Mouse (Mus musculus) midbrain, embryonic 14.5 days (tissue): ENCODE measurements around the gene Nfic. TPM values are rescaled to one million over a fixed set of nuclear protein-coding genes. Genes with fewer than 3 reads are reported as not detected.
A peak's percentile ranks its signal among the peaks of the same experiment; 100 is the strongest.

Experiments used
- ATAC-seq: fragments of 200-750 bp; cut with Nextera tagmentation; 2 replicates; pipeline ENCODE4 v1.8.0; 2017; ENCODE audit warnings: moderate number of reproducible peaks, moderate library complexity; ENCODE audit not compliant: low FRiP score, low TSS enrichment
- DNase-seq: peaks from one replicate; pipeline ENCODE4 v3.0.0-alpha.2; 2015
- H3K27ac ChIP-seq: fragments of 300-500 bp; sonication (generic); replicated peaks from 2 replicates; pipeline ENCODE4 v1.5.1; 2014; ENCODE audit warnings: mild to moderate bottlenecking, low read depth, low read length, moderate library complexity
- H3K27me3 ChIP-seq: fragments of 300-500 bp; sonication (generic); 2 replicates; pipeline ENCODE4 v1.6.1; 2014; ENCODE audit warnings: low read length, control low read depth, mixed read lengths; ENCODE audit not compliant: control insufficient read depth, insufficient read depth
- H3K36me3 ChIP-seq: fragments of 300-500 bp; sonication (generic); 2 replicates; pipeline ENCODE4 v1.6.1; 2014; ENCODE audit warnings: low read length, control low read depth; ENCODE audit not compliant: control insufficient read depth, insufficient read depth
- H3K4me1 ChIP-seq: fragments of 300-500 bp; sonication (generic); 2 replicates; pipeline ENCODE4 v1.6.1; 2014; ENCODE audit warnings: mild to moderate bottlenecking, antibody characterized with exemption, low read length, control low read depth; ENCODE audit not compliant: control insufficient read depth, insufficient read depth
- H3K4me2 ChIP-seq: fragments of 300-500 bp; sonication (generic); 2 replicates; pipeline ENCODE4 v1.6.1; 2014; ENCODE audit warnings: mild to moderate bottlenecking, low read length, moderate library complexity
- H3K4me3 ChIP-seq: fragments of 300-500 bp; sonication (generic); replicated peaks from 2 replicates; pipeline ENCODE4 v1.5.1; 2014; ENCODE audit warnings: low read depth, low read length
- H3K9ac ChIP-seq: fragments of 300-500 bp; sonication (generic); replicated peaks from 2 replicates; pipeline ENCODE4 v1.6.1; 2014; ENCODE audit warnings: mild to moderate bottlenecking, low read length, moderate library complexity
- H3K9me3 ChIP-seq: fragments of 300-500 bp; sonication (generic); 2 replicates; pipeline ENCODE4 v1.6.1; 2016; ENCODE audit warnings: low read length, control low read depth, mixed read lengths; ENCODE audit not compliant: control insufficient read depth
- WGBS: fragments of 180-500 bp; shearing (Covaris S2); extraction: QIAGEN DNeasy Blood & Tissue Kit; methylation state at CpG from one replicate; pipeline ENCODE4 v1.1.7; 2014; 5-methylcytosine and 5-hydroxymethylcytosine counted together
- polyA plus RNA-seq: library from polyadenylated mRNA; unstranded; fragments of >200 nt; fragmentation: Nextera tagmentation; extraction: Ambion mirVana; gene quantifications from 2 replicates; pipeline ENCODE4 v1.2.1, GENCODE M21; 2014

The Nfic gene
- polyA plus RNA-seq, 1 experiment from 2014 or later = 13.7 TPM

DNA sequence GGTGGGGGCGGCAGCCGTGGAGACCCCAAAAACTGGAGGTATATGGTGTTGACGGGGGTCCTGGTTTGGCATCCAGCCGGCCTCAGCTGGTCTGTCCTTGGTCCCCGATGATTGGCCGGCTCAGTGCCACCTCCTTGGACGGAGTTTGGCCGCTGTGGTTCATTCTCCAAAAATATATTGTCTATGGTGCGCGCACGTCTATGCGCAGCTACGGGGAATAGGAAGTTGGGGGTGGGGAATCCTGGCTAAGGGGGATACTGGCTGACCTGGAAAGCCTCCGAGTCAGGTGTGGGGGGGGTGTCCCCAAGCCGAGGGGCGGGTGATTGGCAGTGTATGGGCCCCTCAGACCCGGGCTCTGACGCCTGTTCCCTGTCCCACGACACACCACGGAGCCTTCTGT lies 5.0 kb upstream of the Nfic start:
- ATAC-seq (no peak), DNase-seq (no peak)
- 26% methylated on average over 20 of the region's 20 CpGs for WGBS
- Histone ChIP-seq H3K36me3 (peaks cover 28% of the 10 kb centered on the region), H3K9ac (no peak overlapping the region), H3K27me3 (peaks cover 37% of the 10 kb centered on the region), H3K4me1 (peaks cover 7% of the 10 kb centered on the region; the same call in 1 of the 2 replicates), H3K4me2 (no peak overlapping the region), H3K4me3 (no peak overlapping the region), H3K9me3 (no peaks in the 10 kb centered on the region), H3K27ac (no peak overlapping the region)

DNA sequence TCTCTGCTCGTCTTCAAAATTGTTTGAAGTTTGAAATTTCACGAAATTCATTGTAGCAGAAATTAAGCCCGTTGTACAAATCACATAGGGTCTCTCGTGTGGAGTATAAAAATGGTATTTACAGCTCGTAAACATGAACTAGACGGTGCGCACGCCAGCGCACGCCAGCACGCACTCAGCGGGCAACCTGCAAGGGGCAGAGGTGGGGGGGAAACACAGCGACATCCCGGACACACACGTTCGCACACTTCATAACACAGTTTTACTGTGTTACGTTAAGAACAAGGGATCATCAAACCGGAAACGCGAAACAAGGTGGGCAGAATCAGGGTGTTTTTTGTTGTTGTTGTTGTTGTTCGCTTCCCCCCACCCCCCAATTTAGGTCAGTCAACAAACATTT lies 4.0 kb upstream of the Nfic start:
- no peak overlapping the region for H3K9ac ChIP-seq
- 73% methylated on average over 21 of the region's 21 CpGs for WGBS
- ATAC-seq (no peak), DNase-seq (no peak)
- H3K4me2 ChIP-seq = no peak overlapping the region
- peaks cover 1% of the 10 kb centered on the region; the same call in 1 of the 2 replicates for H3K4me1 ChIP-seq
- peaks cover 41% of the 10 kb centered on the region for H3K27me3 ChIP-seq
- no peaks in the 10 kb centered on the region for H3K9me3 ChIP-seq
- H3K36me3 ChIP-seq = peaks cover 26% of the 10 kb centered on the region
- no peak overlapping the region for H3K4me3 ChIP-seq
- H3K27ac ChIP-seq = no peak overlapping the region

DNA sequence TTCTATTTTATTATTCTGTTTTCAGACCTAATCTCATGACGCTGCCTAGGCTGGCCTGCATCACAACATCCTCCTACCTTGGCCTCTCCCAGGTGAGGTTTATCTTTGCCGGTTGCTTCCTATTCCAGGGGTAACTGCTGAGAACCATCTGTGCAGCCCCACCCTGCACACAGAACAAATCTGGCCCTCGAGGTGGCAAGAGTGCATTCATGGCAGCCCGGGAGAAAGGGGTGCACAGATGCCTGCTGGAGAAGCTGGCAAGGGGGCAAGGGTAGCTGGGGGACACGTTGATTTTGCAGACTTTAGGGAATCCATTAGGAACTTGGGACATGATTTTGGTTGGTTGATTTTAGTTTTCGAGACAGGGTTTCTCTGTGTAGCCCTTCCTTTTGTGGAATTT lies 2.8 kb upstream of the Nfic start:
- Histone ChIP-seq H3K4me2 (no peak overlapping the region), H3K36me3 (peaks cover 18% of the 10 kb centered on the region), H3K9ac (no peak overlapping the region), H3K4me1 (no peaks in the 10 kb centered on the region), H3K27me3 (peaks cover 45% of the 10 kb centered on the region), H3K27ac (no peak overlapping the region), H3K9me3 (no peaks in the 10 kb centered on the region), H3K4me3 (no peak overlapping the region)
- 88% methylated on average over 6 of the region's 6 CpGs for WGBS
- DNase-seq (no peak), ATAC-seq (no peak)

DNA sequence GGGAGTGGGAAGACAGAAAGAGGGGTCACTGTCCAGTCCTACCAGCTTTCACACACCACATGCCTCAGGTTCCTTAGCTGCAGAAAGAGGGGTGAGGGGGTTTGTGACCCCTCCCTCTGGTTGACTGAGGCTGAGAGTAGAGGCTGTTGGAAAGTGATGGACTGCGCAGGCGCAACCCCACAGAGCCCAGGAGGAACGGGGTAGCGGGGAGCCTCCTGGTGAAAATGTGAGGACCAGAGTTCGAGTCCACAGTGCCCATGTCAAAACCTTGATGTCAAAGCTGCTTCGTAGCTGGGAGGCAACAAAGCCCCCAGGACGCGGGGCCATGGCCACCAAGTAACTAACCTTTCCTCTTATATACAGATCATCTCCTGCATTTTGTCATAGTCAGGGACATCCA lies 2.2 kb upstream of the Nfic start:
- H3K27me3 ChIP-seq = peaks cover 45% of the 10 kb centered on the region

DNA sequence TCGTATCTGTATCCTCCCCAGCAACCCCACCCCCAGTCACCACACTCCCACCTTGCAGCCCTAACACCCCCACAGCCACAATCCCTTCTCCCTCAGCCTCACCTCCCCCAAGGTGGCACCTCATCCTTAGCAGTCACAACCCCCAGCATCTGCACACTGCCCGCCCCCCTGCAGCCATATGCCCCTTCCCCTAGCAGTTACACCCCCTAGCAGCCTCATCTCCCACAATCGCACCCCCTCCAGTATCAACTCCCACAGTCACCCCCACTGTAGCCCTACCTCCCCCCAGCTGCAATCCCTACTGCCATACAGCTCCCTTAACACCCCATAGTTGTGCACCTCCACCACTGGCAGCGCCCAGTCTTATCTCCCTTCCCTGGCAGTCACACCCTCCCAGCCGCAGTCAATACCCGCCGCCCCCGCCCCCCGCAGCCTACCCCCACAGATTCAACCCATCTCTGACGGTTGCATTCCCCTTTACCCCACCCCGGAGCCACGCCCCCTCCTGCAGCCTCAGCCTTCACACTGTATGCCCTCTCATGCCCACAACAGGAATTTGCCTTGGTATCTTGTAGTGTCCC lies 1.6 kb upstream of the Nfic start:
- DNase-seq = no peak
- Histone ChIP-seq H3K36me3 (peaks cover 9% of the 10 kb centered on the region), H3K27me3 (peaks cover 45% of the 10 kb centered on the region), H3K4me1 (no peaks in the 10 kb centered on the region), H3K4me3 (no peak overlapping the region), H3K27ac (no peak overlapping the region), H3K4me2 (no peak overlapping the region), H3K9ac (no peak overlapping the region), H3K9me3 (no peaks in the 10 kb centered on the region)
- WGBS = 56% methylated on average over 12 of the region's 12 CpGs
- no peak for ATAC-seq

More for the DNA sequence above, 2.2 kb upstream of the Nfic start:
- Histone ChIP-seq H3K36me3 (peaks cover 15% of the 10 kb centered on the region), H3K4me3 (no peak overlapping the region), H3K4me2 (no peak overlapping the region), H3K27ac (no peak overlapping the region), H3K9me3 (no peaks in the 10 kb centered on the region), H3K9ac (no peak overlapping the region), H3K4me1 (no peaks in the 10 kb centered on the region)
- ATAC-seq (no peak), DNase-seq (no peak)
- WGBS = 86% methylated on average over 8 of the region's 8 CpGs

DNA sequence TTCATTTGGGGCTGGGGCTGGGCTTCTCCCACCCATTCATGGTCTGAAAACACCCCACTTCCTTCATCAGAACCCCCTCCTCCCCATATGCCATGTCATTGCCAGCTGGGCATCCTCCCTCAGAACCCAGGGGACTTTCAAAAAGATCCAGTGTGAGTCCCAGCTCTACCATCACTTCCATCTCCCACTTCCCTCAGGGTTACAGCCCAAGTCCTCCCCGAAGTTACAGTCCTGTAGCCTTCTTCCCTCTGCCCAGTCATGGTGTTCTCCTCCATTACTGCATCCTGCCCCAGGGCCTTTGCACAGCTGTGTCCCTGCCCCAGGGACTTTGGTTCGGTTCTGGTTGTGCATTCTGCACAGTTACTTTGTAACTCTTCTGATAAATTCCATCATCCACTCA lies 1.3 kb downstream of the Nfic start:
- no peaks in the 10 kb centered on the region for H3K9me3 ChIP-seq
- no peak for DNase-seq
- H3K4me2 ChIP-seq = no peak overlapping the region
- peaks cover 43% of the 10 kb centered on the region for H3K27me3 ChIP-seq
- no peaks in the 10 kb centered on the region for H3K36me3 ChIP-seq
- H3K4me3 ChIP-seq = no peak overlapping the region
- H3K4me1 ChIP-seq = no peaks in the 10 kb centered on the region
- WGBS = 70% methylated on average over 2 of the region's 2 CpGs
- no peak for ATAC-seq
- H3K27ac ChIP-seq = no peak overlapping the region
- H3K9ac ChIP-seq = no peak overlapping the region

DNA sequence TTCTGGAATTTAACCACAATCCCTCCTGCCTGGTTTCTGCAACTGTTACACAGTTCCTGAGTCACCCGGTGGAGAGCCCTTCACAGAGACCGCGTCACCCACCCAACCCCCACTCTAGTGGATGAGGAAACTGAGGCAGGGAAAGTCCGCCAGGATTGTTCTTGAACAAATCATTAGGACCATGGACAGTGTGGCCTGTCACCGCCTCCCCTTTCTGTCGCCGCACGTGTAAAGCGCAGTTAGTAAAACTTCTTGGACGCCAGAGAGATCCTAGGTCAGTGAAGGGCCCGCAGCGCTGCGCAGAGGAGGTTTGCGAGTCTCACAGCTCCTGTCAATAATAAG lies 2.5 kb downstream of the Nfic start:
- Histone ChIP-seq H3K27ac (no peak overlapping the region), H3K36me3 (no peaks in the 10 kb centered on the region), H3K4me2 (no peak overlapping the region), H3K4me3 (no peak overlapping the region), H3K9ac (no peak overlapping the region), H3K27me3 (peaks cover 43% of the 10 kb centered on the region), H3K9me3 (no peaks in the 10 kb centered on the region), H3K4me1 (no peaks in the 10 kb centered on the region)
- no peak for ATAC-seq
- 7% methylated on average over 14 of the region's 14 CpGs for WGBS
- no peak for DNase-seq

DNA sequence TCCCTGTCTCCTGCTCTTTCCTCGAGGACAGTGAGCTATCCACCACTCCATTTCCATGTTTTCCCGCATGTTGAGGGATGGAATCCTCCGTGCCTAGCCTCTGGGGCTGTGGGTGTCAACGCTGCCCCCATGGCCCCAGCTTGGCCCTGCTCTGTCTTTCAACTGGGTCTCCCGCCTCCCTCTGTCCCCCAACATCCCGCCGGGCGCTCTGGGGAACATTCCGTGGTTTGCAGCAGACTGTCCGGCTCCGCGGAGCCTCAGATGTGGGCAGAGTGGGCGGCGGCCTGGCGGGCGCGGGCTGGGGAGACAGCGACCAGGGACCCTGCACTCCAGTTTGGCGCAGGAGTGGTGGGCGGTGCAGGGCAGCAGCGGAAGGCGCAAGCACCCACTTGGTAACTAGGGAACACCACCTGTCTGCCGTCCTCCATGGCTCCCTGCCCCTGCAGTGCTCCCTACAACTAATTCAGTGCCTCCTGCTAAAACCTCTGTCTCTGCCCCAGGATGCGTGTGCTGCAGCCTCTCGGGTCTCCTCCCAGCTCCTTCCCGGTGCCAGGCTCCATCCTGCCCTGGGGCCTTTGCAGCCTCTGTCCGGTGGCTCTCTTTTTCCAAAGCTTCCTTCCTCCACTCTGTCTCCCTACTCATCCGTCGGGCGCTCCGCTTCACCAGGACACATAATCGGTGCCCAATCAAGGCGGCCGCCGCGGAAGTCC lies 3.0 kb downstream of the Nfic start:
- no peaks in the 10 kb centered on the region for H3K36me3 ChIP-seq
- no peak overlapping the region for H3K4me3 ChIP-seq
- no peak for DNase-seq
- H3K9me3 ChIP-seq = no peaks in the 10 kb centered on the region
- no peaks in the 10 kb centered on the region for H3K4me1 ChIP-seq
- H3K27ac ChIP-seq = no peak overlapping the region
- ATAC-seq = no peak
- WGBS = 9% methylated on average over 36 of the region's 36 CpGs
- H3K4me2 ChIP-seq = no peak overlapping the region
- peaks cover 43% of the 10 kb centered on the region for H3K27me3 ChIP-seq
- peak overlapping the region; percentile 16; the same call in 1 of the 2 replicates for H3K9ac ChIP-seq

DNA sequence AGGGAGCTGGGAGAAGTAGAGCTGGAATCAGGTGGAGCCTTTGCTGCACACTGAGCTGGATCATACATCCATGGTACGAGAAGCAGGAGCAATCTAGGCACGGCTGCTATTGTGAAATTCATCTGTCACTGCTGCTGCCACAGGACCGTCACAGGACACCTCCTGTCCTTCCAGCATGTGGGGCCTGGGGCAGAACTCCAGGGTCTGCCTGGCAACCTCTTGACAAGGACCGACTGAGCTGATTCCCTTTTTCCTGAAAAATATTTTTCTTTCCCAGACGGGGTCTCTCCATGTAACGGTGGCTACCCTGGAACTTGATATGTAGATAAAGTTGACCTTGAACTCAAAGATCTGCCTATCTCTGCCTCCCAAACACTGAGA lies 4.1 kb downstream of the Nfic start:
- Histone ChIP-seq H3K36me3 (no peaks in the 10 kb centered on the region), H3K4me1 (no peaks in the 10 kb centered on the region), H3K4me2 (no peak overlapping the region), H3K27ac (no peak overlapping the region), H3K9ac (no peak overlapping the region), H3K4me3 (no peak overlapping the region), H3K27me3 (peaks cover 43% of the 10 kb centered on the region), H3K9me3 (no peaks in the 10 kb centered on the region)
- 72% methylated on average over 6 of the region's 6 CpGs for WGBS
- DNase-seq = no peak
- no peak for ATAC-seq
